Mouse (Mus musculus) stomach, postnatal 0 days (tissue): ENCODE measurements at regions not wholly inside any gene's neighbourhood (a gene's known extent, or its start where the extent isn't known, plus 50 kb on each side); places are given as distances from the start of the nearest gene placed in this dataset.

Source experiments
- CTCF ChIP-seq: IDR thresholded peaks from 2 replicates; pipeline ENCODE4 v1.5.1; 2016; ENCODE audit warnings: antibody characterized with exemption, low read depth, mild to moderate bottlenecking, moderate library complexity
- EP300 ChIP-seq: optimal IDR thresholded peaks from 2 replicates; pipeline ENCODE3; 2016; ENCODE audit warnings: antibody characterized with exemption

DNA sequence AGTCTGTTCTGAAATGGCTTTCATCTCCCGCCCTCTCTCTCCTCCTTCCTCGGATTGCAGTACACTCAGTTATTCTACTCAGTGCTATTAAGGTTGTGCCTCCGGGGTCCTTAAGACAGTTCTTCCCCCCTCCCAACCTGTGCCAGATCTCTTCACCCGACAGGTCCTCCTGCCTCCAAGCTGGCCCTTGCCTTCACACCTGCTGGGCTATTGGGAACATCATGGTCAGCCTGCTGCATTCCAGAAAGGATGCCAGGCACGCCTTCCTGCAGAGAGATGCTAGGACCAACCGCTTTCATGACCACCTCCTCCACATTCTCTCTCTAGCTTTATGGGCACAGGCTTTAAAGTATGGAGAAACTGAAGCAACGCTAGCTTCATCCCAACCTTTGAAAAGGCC lies 94.7 kb downstream of the Otol1 start:
- no peak for TF ChIP-seq CTCF
- TF ChIP-seq EP300, result no peak
